Mouse (Mus musculus): ENCODE results near the gene Kdm7a. TPM values are rescaled to one million over a fixed set of nuclear protein-coding genes. Genes with fewer than 3 reads are reported as not detected.

The Kdm7a gene
- polyA plus RNA-seq, 1 experiment from 2014 or later, result 9.1 TPM

Other genes starting within 250 kb of the Kdm7a start
- 3.4 and 3.8 TPM in 2 replicates for gene Parp12, start 88.4 kb downstream of the Kdm7a start, polyA plus RNA-seq (2015; fragmentation: Nextera tagmentation; extraction: Ambion mirVana)
- 6.8 and 8.0 TPM in 2 replicates for gene Slc37a3, start 170.9 kb upstream of the Kdm7a start, polyA plus RNA-seq (2015; fragmentation: Nextera tagmentation; extraction: Ambion mirVana)
- 0.18 and 0.27 TPM in 2 replicates for gene Rab19, start 174.4 kb upstream of the Kdm7a start, polyA plus RNA-seq (2015; fragmentation: Nextera tagmentation; extraction: Ambion mirVana)
- 197 and 202 TPM in 2 replicates for gene Mkrn1, start 213.7 kb upstream of the Kdm7a start, polyA plus RNA-seq (2015; fragmentation: Nextera tagmentation; extraction: Ambion mirVana)

All from liver, embryonic 13.5 days (tissue).